Mouse (Mus musculus) C2C12 (cell line): ENCODE results near the gene Lrrc29. TPM values are rescaled to one million over a fixed set of nuclear protein-coding genes. Genes with fewer than 3 reads are reported as not detected.

Experiments used
- H3K27me3 ChIP-seq: one replicate; pipeline ENCODE4 v1.6.1; 2011; ENCODE audit not compliant: control insufficient read depth, insufficient read depth, insufficient read length
- H3K36me3 ChIP-seq: one replicate; pipeline ENCODE4 v1.6.1; 2011; ENCODE audit not compliant: control insufficient read depth, insufficient read depth
- H3K4me3 ChIP-seq: one replicate; pipeline ENCODE4 v1.5.1; 2011; ENCODE audit warnings: mild to moderate bottlenecking, control low read depth; ENCODE audit not compliant: poor library complexity, insufficient read depth, severe bottlenecking
- H3K79me2 ChIP-seq: one replicate; pipeline ENCODE4 v1.6.1; 2011; ENCODE audit not compliant: control insufficient read depth, insufficient read depth
- H3K79me3 ChIP-seq: one replicate; pipeline ENCODE4 v1.6.1; 2011; ENCODE audit warnings: low read depth, control low read depth
- H3ac ChIP-seq: one replicate; pipeline ENCODE3; 2011; ENCODE audit warnings: low read depth; ENCODE audit not compliant: control insufficient read depth, insufficient read length
- CEBPB ChIP-seq: IDR thresholded peaks from one replicate; pipeline ENCODE4 v1.6.1; 2011; ENCODE audit warnings: low read depth, mild to moderate bottlenecking, control low read depth, moderate library complexity
- CTCF ChIP-seq: IDR thresholded peaks from one replicate; pipeline ENCODE4 v1.5.1; 2011; ENCODE audit not compliant: control insufficient read depth, insufficient read depth, insufficient read length
- FOSL1 ChIP-seq: IDR thresholded peaks from one replicate; pipeline ENCODE4 v1.8.0; 2011; ENCODE audit warnings: mild to moderate bottlenecking, low read length; ENCODE audit not compliant: poor library complexity, insufficient read depth, severe bottlenecking
- MAX ChIP-seq: IDR thresholded peaks from one replicate; pipeline ENCODE4 v1.6.1; 2011; ENCODE audit warnings: mild to moderate bottlenecking, control low read depth
- MYOD1 ChIP-seq: IDR thresholded peaks from one replicate; pipeline ENCODE4 v1.6.1; 2011; ENCODE audit warnings: low read depth; ENCODE audit not compliant: control insufficient read depth, insufficient read length
- MYOG ChIP-seq: IDR thresholded peaks from one replicate; pipeline ENCODE4 v1.6.1; 2011; ENCODE audit not compliant: control insufficient read depth, insufficient read length; ENCODE audit errors: extremely low read depth
- USF1 ChIP-seq: IDR thresholded peaks from one replicate; pipeline ENCODE4 v1.6.1; 2011; ENCODE audit warnings: low read depth, mild to moderate bottlenecking, control low read depth, moderate library complexity
- long read RNA-seq, 2 experiments: library from polyadenylated mRNA; unstranded; transcript quantifications; one replicate each; pipeline ENCODE4 v2.0.0; 2019 to 2020
- polyA plus RNA-seq: library from polyadenylated mRNA; unstranded; fragments of >200 nt; fragmentation: generic; extraction: Trizol; gene quantifications from one replicate; pipeline ENCODE4 v1.2.1, GENCODE M21; 2012; ENCODE audit warnings: missing spikeins

Gene Lrrc29
- polyA plus RNA-seq = 0.69 TPM
- long read RNA-seq, experiment 1 = 0 reads
- long read RNA-seq, experiment 2, partial matches to known transcripts = 1 of 10 reads
- long read RNA-seq, experiment 2, other reads (novel, unspliced or antisense) = 7 of 10 reads

GRCm38 (mm10) chr8:105326141-105326672 is at the start of gene Lrrc29, which contains the start of gene Tmem208:
Lrrc29 (minus strand) TSS chr8:105326278.
Tmem208 (plus strand) TSS chr8:105326354.
- H3K79me3 ChIP-seq = peaks cover 20% of the 10 kb centered on the region
- TF ChIP-seq MAX = peak; percentile 92
- TF ChIP-seq MYOD1 = no peak
- TF ChIP-seq CEBPB = peak; percentile 24
- TF ChIP-seq FOSL1 = no peak
- TF ChIP-seq MYOG = no peak
- peak; percentile 61 for TF ChIP-seq CTCF
- no peak for TF ChIP-seq USF1
- H3K27me3 ChIP-seq = no peaks in the 10 kb centered on the region
- peaks cover 46% of the 10 kb centered on the region for H3K79me2 ChIP-seq
- peak within 1 kb of the TSS; percentile 98 for H3K4me3 ChIP-seq
- peaks cover 63% of the 10 kb centered on the region for H3K36me3 ChIP-seq
- H3ac ChIP-seq = peak within 1 kb of the TSS; percentile 71

GRCm38 (mm10) chr8:105374513-105374966 is 48.5 kb upstream of the Lrrc29 start:
- TF ChIP-seq MYOD1 = no peak
- no peak for TF ChIP-seq FOSL1
- TF ChIP-seq CTCF = peak; percentile 25
- no peak for TF ChIP-seq CEBPB
- no peak for TF ChIP-seq MAX
- no peak for TF ChIP-seq USF1
- TF ChIP-seq MYOG = no peak
- no peaks in the 10 kb centered on the region for H3K79me2 ChIP-seq
- H3K4me3 ChIP-seq = no peak overlapping the region

GRCm38 (mm10) chr8:105373032-105373431 is 47.0 kb upstream of the Lrrc29 start, which contains the start of gene Plekhg4:
Plekhg4 (plus strand) TSS chr8:105373274.
- no peak within 1 kb of the TSS for H3K4me3 ChIP-seq
- TF ChIP-seq CTCF (no peak), MAX (no peak), USF1 (no peak), MYOG (no peak), FOSL1 (no peak), CEBPB (no peak)
- H3K79me3 ChIP-seq = no peaks in the 10 kb centered on the region
- H3K36me3 ChIP-seq = peaks cover 36% of the 10 kb centered on the region
- no peaks in the 10 kb centered on the region for H3K79me2 ChIP-seq
- H3ac ChIP-seq = peak within 1 kb of the TSS; percentile 47
- no peaks in the 10 kb centered on the region for H3K27me3 ChIP-seq

More at GRCm38 (mm10) chr8:105374513-105374966, 48.5 kb upstream of the Lrrc29 start:
- Histone ChIP-seq H3K27me3 (no peaks in the 10 kb centered on the region), H3ac (no peak overlapping the region), H3K79me3 (no peaks in the 10 kb centered on the region), H3K36me3 (peaks cover 33% of the 10 kb centered on the region)

DNA sequence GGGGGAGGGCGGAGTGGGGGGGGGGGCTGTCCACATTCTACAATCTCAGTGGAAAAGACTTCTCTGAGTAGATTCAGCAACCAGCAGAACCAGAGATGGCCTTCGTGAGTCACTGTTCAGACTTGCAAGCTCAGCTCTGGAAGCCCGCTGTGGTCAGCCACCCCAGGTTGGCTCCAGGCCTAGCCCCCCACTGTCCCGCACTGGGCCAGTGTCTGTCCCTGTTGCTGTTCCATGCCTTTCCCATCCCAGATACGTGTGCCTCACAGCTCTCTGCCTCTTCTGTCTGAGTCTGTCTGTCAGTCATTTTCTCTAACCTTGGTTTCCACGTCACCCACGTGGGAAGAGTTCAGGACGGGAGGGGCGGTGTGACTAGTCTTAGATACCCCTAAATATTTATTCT is 46.4 kb upstream of the Lrrc29 start:
- Histone ChIP-seq H3K27me3 (no peaks in the 10 kb centered on the region), H3ac (peak overlapping the region; percentile 47), H3K36me3 (peaks cover 42% of the 10 kb centered on the region), H3K4me3 (no peak overlapping the region), H3K79me2 (no peaks in the 10 kb centered on the region), H3K79me3 (no peaks in the 10 kb centered on the region)
- TF ChIP-seq MAX = peak; percentile 46
- TF ChIP-seq MYOG = no peak

DNA sequence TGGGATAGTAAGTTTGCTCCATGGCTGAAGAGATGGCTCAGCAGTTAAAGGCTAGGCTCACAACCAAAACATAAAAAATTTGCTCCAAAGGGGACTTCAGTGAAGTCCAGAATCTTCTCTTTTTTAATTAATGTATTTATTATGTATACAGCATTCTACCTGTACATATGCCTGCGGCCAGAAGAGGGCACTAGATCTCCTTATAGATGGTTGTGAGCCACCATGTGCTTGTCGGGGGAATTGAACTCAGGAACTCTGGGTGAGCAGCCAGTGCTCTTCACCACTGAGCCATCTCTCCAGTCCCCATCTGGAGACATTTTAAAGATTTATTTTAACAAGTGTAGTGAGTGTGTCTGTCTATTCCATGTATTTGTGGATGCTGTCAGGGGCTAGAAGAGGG is 41.0 kb upstream of the Lrrc29 start:
- Histone ChIP-seq H3K79me3 (no peaks in the 10 kb centered on the region), H3K79me2 (no peaks in the 10 kb centered on the region), H3K36me3 (peaks cover 78% of the 10 kb centered on the region), H3K4me3 (no peak overlapping the region), H3K27me3 (no peaks in the 10 kb centered on the region), H3ac (no peak overlapping the region)
- TF ChIP-seq FOSL1 (no peak), CTCF (no peak), CEBPB (no peak), MYOG (no peak), USF1 (no peak), MAX (no peak), MYOD1 (no peak)
